Mouse (Mus musculus) stomach, postnatal 0 days (tissue): ENCODE measurements at regions not wholly inside any gene's neighbourhood (a gene's known extent, or its start where the extent isn't known, plus 50 kb on each side); places are given as distances from the start of the nearest gene placed in this dataset.

Source experiments
- CTCF ChIP-seq: IDR thresholded peaks from 2 replicates; pipeline ENCODE4 v1.5.1; 2016; ENCODE audit warnings: antibody characterized with exemption, low read depth, mild to moderate bottlenecking, moderate library complexity
- EP300 ChIP-seq: optimal IDR thresholded peaks from 2 replicates; pipeline ENCODE3; 2016; ENCODE audit warnings: antibody characterized with exemption

GRCm38 (mm10) chr5:118323151-118323550, 78.1 kb downstream of the 2410131K14Rik start:
- TF ChIP-seq CTCF (no peak), EP300 (no peak)
